Mouse (Mus musculus) heart, adult 2 months (tissue): ENCODE results near the gene Ehmt2. TPM values are rescaled to one million over a fixed set of nuclear protein-coding genes. Genes with fewer than 3 reads are reported as not detected.

Experiments
- DNase-seq, 2 experiments: peaks; one replicate each; pipeline ENCODE4 v3.0.0; 2021
- H3K27ac ChIP-seq: fragments of 200-600 bp; 2 replicates; pipeline ENCODE4 v1.8.1; 2022
- H3K27me3 ChIP-seq: fragments of 200-500 bp; 2 replicates; pipeline ENCODE4 v1.6.1; 2012; ENCODE audit warnings: mild to moderate bottlenecking, low read length, inconsistent platforms, mixed read lengths; ENCODE audit not compliant: control insufficient read depth, insufficient read depth
- H3K36me3 ChIP-seq: fragments of 200-500 bp; 2 replicates; pipeline ENCODE4 v1.6.1; 2012; ENCODE audit warnings: low read length, inconsistent platforms; ENCODE audit not compliant: control insufficient read depth, insufficient read depth
- H3K4me1 ChIP-seq: fragments of 200-500 bp; 2 replicates; pipeline ENCODE4 v1.6.1; 2011; ENCODE audit warnings: low read length; ENCODE audit not compliant: control insufficient read depth, insufficient read depth
- H3K4me3 ChIP-seq: fragments of 200-600 bp; 2 replicates; pipeline ENCODE4 v1.8.1; 2022
- H3K79me2 ChIP-seq: fragments of 200-500 bp; replicated peaks from 2 replicates; pipeline ENCODE4 v1.6.1; 2012; ENCODE audit warnings: mild to moderate bottlenecking, inconsistent platforms, low read length, moderate library complexity, mixed read lengths; ENCODE audit not compliant: control insufficient read depth, insufficient read depth
- H3K9ac ChIP-seq: fragments of 200-500 bp; 2 replicates; pipeline ENCODE4 v1.6.1; 2012; ENCODE audit warnings: low read depth, mild to moderate bottlenecking, control low read depth, inconsistent platforms, low read length, mixed read lengths
- CTCF ChIP-seq: fragments of 200-600 bp; IDR thresholded peaks from 2 replicates; pipeline ENCODE4 v1.8.1; 2022; ENCODE audit warnings: antibody characterized with exemption, mild to moderate bottlenecking, moderate library complexity
- EP300 ChIP-seq: fragments of 200-500 bp; IDR thresholded peaks from 2 replicates; pipeline ENCODE4 v1.6.1; 2011; ENCODE audit warnings: low read depth, low read length, control low read depth; ENCODE audit not compliant: insufficient read depth
- POLR2A ChIP-seq: fragments of 200-500 bp; IDR thresholded peaks from 2 replicates; pipeline ENCODE4 v1.6.1; 2011; ENCODE audit warnings: mild to moderate bottlenecking, low read depth, low read length, control low read depth; ENCODE audit not compliant: insufficient read depth
- WGBS: fragments of 180-500 bp; shearing (Covaris S2); methylation state at CpG from one replicate; pipeline ENCODE4 v1.1.7; 2018; 5-methylcytosine and 5-hydroxymethylcytosine counted together
- intact Hi-C: fragments of 180-260 bp; cut with DNase I; formaldehyde crosslinking; loops from one replicate; pipeline ENCODE4 v1.15.1; 2025
- polyA plus RNA-seq: library from polyadenylated mRNA; depleted of rRNA; stranded (reverse); fragments of >200 nt; gene quantifications from 2 replicates; pipeline ENCODE4 v1.2.3, GENCODE M21; 2012
- total RNA-seq, 2 experiments: library from RNA; stranded (reverse); gene quantifications; 2 replicates each; pipeline ENCODE4 v1.2.3; 2021

Gene Ehmt2
- total and polyA plus RNA-seq, 3 experiments, result 38.0 to 64.0 (median 42.6) TPM

DNA sequence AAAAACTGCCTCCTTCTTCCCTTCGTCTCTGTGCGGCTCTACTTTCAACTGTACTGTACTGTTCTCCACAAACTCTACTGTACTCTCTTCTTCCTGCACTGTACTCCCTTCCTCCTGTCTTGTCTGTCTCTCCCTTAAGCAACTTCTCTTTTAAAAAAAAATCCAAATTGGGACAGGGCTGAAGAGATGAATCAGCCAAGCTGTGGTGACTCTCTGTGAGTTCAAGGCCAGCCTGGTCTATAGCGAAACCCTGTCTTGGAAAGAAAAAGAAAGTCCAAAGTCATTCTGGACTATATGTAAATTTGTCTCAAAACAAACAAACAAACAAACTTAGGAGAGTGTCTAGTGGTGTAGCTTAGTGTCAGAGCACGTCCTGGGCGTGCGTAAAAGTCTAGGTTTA lies 23.9 kb upstream of the Ehmt2 start:
- no peaks in the 10 kb centered on the region for H3K36me3 ChIP-seq
- no peak for DNase-seq
- no peak for TF ChIP-seq POLR2A
- TF ChIP-seq EP300, result no peak
- no peak for TF ChIP-seq CTCF
- H3K4me1 ChIP-seq, result no peaks in the 10 kb centered on the region
- H3K9ac ChIP-seq, result no peak overlapping the region
- H3K79me2 ChIP-seq, result no peaks in the 10 kb centered on the region
- H3K27ac ChIP-seq, result no peak overlapping the region
- 87% methylated on average over 6 of the region's 6 CpGs for WGBS
- intact Hi-C loops, result no loop called here
- no peaks in the 10 kb centered on the region for H3K27me3 ChIP-seq
- no peak overlapping the region for H3K4me3 ChIP-seq

DNA sequence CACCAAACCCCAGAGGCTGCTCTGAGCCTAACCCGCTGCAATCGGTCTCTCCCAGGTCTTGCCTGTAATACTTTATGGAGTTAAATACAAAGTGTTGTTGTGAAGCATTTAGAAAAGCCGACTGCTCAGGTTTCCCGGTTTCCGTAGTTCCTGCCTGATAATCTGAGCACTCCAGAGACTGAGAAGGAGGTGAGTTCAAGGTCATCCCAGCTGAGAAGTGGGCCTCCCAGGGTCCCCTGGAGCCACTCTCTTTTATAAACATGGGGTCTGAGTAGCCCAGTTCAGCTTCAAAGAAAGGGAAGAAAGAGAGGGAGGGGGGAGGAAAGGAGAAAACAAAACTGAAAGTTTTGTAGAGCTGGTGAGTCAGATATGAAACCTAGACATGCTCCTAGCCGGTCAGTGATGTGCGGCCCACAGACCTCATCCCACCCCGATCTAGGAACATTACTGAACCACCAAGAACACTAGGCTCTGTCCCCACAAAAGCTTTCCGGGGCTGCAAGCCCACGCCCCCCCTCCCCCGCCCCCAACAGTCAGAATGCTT lies 18.9 kb upstream of the Ehmt2 start, which contains the start of gene Zbtb12:
Gene Zbtb12 (plus strand): TSS at position 148 of the 544 bp plus-strand sequence.
- no peak within 1 kb of the TSS; the same call in 1 of the 2 replicates for H3K9ac ChIP-seq
- no peak for DNase-seq
- no peaks in the 10 kb centered on the region for H3K27me3 ChIP-seq
- TF ChIP-seq POLR2A, result no peak
- TF ChIP-seq EP300, result no peak
- TF ChIP-seq CTCF, result no peak
- H3K27ac ChIP-seq, result no peak within 1 kb of the TSS
- no peaks in the 10 kb centered on the region for H3K36me3 ChIP-seq
- H3K4me1 ChIP-seq, result no peaks in the 10 kb centered on the region
- WGBS, result 54% methylated on average over 11 of the region's 11 CpGs
- H3K79me2 ChIP-seq, result no peaks in the 10 kb centered on the region
- intact Hi-C loops, result no loop called here
- H3K4me3 ChIP-seq, result no peak within 1 kb of the TSS

GRCm38 (mm10) chr17:34881166-34881565 lies 17.1 kb upstream of the Ehmt2 start:
- Histone ChIP-seq H3K27me3 (no peaks in the 10 kb centered on the region), H3K4me3 (no peak overlapping the region), H3K79me2 (no peaks in the 10 kb centered on the region), H3K36me3 (no peaks in the 10 kb centered on the region), H3K4me1 (no peaks in the 10 kb centered on the region), H3K9ac (no peak overlapping the region), H3K27ac (no peak overlapping the region)
- TF ChIP-seq POLR2A (no peak), CTCF (no peak), EP300 (no peak)
- intact Hi-C loops, result no loop called here
- DNase-seq, result no peak

GRCm38 (mm10) chr17:34881683-34882310 lies 16.5 kb upstream of the Ehmt2 start, which contains the start of gene Gm20547:
Gene Gm20547 (minus strand): TSS chr17:34882042.
- 22% methylated on average over 15 of the region's 15 CpGs for WGBS

GRCm38 (mm10) chr17:34883332-34883731 lies 14.9 kb upstream of the Ehmt2 start:
- no peak overlapping the region for H3K9ac ChIP-seq
- no peaks in the 10 kb centered on the region for H3K79me2 ChIP-seq
- DNase-seq, result no peak
- H3K4me1 ChIP-seq, result no peaks in the 10 kb centered on the region
- 73% methylated on average over 3 of the region's 3 CpGs for WGBS
- no peaks in the 10 kb centered on the region for H3K36me3 ChIP-seq
- no peak for TF ChIP-seq POLR2A
- TF ChIP-seq CTCF, result no peak
- TF ChIP-seq EP300, result no peak
- H3K4me3 ChIP-seq, result no peak overlapping the region
- H3K27ac ChIP-seq, result no peak overlapping the region
- no peaks in the 10 kb centered on the region for H3K27me3 ChIP-seq
- intact Hi-C loops, result no loop called here

More at GRCm38 (mm10) chr17:34881683-34882310, 16.5 kb upstream of the Ehmt2 start, which contains the start of gene Gm20547:
- intact Hi-C loops, result no loop called here
- no peaks in the 10 kb centered on the region for H3K36me3 ChIP-seq
- H3K4me1 ChIP-seq, result no peaks in the 10 kb centered on the region
- no peak for TF ChIP-seq EP300
- TF ChIP-seq CTCF, result no peak
- TF ChIP-seq POLR2A, result no peak
- no peaks in the 10 kb centered on the region for H3K79me2 ChIP-seq
- H3K4me3 ChIP-seq, result no peak within 1 kb of the TSS
- no peak within 1 kb of the TSS for H3K9ac ChIP-seq
- no peak for DNase-seq
- H3K27ac ChIP-seq, result no peak within 1 kb of the TSS
- no peaks in the 10 kb centered on the region for H3K27me3 ChIP-seq

DNA sequence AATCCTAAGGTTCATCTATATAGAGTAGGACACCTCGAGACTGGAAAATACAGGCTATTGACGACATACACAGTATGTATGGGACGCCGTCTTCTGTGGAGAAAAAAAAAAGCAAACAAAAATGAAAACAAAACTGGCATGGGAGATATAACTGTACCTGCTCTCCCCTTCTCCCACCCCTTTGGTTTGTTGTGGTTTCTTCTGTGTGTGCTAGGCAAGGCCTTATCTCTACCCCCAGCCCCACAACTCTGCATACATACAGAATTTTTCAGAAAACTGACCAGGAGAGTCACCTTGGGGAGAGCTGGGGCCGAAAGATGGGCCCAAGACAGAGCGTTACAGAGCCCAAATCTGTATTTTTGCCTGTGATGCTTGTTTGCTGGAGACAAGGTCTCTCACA lies 13.6 kb upstream of the Ehmt2 start:
- intact Hi-C loops, result no loop called here
- Histone ChIP-seq H3K4me1 (no peaks in the 10 kb centered on the region), H3K27me3 (no peaks in the 10 kb centered on the region), H3K79me2 (no peaks in the 10 kb centered on the region), H3K36me3 (no peaks in the 10 kb centered on the region), H3K9ac (no peak overlapping the region), H3K4me3 (no peak overlapping the region), H3K27ac (no peak overlapping the region)
- DNase-seq, result no peak
- WGBS, result 90% methylated on average over 6 of the region's 6 CpGs
- TF ChIP-seq CTCF (no peak), POLR2A (no peak), EP300 (no peak)
